25 mouse cellular contexts compared by ENCODE assay signal in the genomic region with DNA sequence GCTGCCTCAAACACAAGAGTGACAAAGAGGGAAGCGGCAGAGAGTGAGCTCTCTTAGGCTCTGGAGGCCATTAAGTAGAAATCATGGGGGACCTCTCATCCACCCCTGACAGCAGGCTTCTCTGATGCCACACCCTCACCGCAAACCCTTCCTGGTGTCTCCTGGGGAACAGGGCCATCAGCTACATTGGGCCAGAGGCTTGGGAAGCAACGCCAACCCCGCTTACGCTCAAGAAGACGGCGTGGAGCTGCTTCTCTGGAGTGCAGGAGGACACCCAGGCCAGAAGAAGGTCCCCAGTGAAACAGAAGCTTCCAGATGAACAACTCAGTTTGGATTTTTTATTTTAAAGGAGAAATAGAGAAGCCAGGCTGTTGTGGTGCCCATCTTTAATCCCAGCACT. TPM values are rescaled to one million over a fixed set of nuclear protein-coding genes. Genes with fewer than 3 reads are reported as not detected.
"Had no signal": no experiment of that assay in that cellular context is flagged by ENCODE, and none has a peak within 500 bp of the region (broad histone marks: within the 10 kb centered on the region; RNA-seq: fewer than 3 reads in every experiment).

No protein-coding gene starts in this region.

- H3K27ac ChIP-seq: lung, embryonic 15.5 days; midbrain, embryonic 10.5 days; midbrain, embryonic 12.5 days; neural tube, embryonic 13.5 days; neural tube, embryonic 15.5 days; stomach, embryonic 15.5 days; stomach, postnatal 0 days had no signal

- H3K36me3 ChIP-seq: lung, embryonic 15.5 days; midbrain, embryonic 10.5 days; midbrain, embryonic 12.5 days; neural tube, embryonic 13.5 days; neural tube, embryonic 15.5 days; stomach, embryonic 15.5 days had no signal

- H3K4me3 ChIP-seq: lung, embryonic 15.5 days; midbrain, embryonic 10.5 days; midbrain, embryonic 12.5 days; myocyte; neural tube, embryonic 13.5 days; neural tube, embryonic 15.5 days; stomach, embryonic 15.5 days had no signal

- H3K4me1 ChIP-seq: lung, embryonic 15.5 days; midbrain, embryonic 10.5 days; midbrain, embryonic 12.5 days; neural tube, embryonic 13.5 days; neural tube, embryonic 15.5 days; stomach, embryonic 15.5 days had no signal

- DNase-seq: liver, postnatal 0 days; lung, adult 2 months; lung, postnatal 10 days; lung, postnatal 4 days; midbrain, embryonic 14.5 days; retina, postnatal 1 day; right cerebral cortex, adult 18-20 months; right cerebral cortex, postnatal 25 days; thymus, adult 2 months; thymus, postnatal 25 days; thymus, postnatal 4 days had no signal

- H3K9me3 ChIP-seq: lung, embryonic 15.5 days; neural tube, embryonic 13.5 days; neural tube, embryonic 15.5 days; stomach, embryonic 15.5 days had no signal

- H3K9ac ChIP-seq: liver, postnatal 0 days; lung, embryonic 15.5 days; midbrain, embryonic 12.5 days; neural tube, embryonic 13.5 days; neural tube, embryonic 15.5 days; stomach, embryonic 15.5 days had no signal

- H3K4me2 ChIP-seq: lung, embryonic 15.5 days; midbrain, embryonic 12.5 days; neural tube, embryonic 13.5 days; neural tube, embryonic 15.5 days; stomach, embryonic 15.5 days had no signal

- H3K27me3 ChIP-seq: stomach, embryonic 15.5 days had no signal

- ATAC-seq: midbrain, embryonic 16.5 days had no signal

RNA-seq across cellular contexts. Expression of a gene that starts 9.8 kb away (rescaled TPM):
- total RNA-seq: megakaryocyte, adult 5-6 weeks; megakaryocyte-erythroid progenitor cell, adult 5-6 weeks had no signal
- polyA plus RNA-seq: lung, adult 2 months; midbrain, embryonic 12.5 days; midbrain, embryonic 14.5 days; myocyte; neural tube, embryonic 11.5 days; spleen, adult 2 months; stomach, postnatal 0 days; urinary bladder, adult 2 months had no signal

RNA-seq across cellular contexts. Expression of a gene that starts 43.3 kb away (rescaled TPM):
- total RNA-seq: megakaryocyte, adult 5-6 weeks; megakaryocyte-erythroid progenitor cell, adult 5-6 weeks had no signal
- polyA plus RNA-seq: midbrain, embryonic 10.5 days; midbrain, embryonic 12.5 days; midbrain, embryonic 14.5 days; midbrain, embryonic 16.5 days; myocyte; neural tube, embryonic 11.5 days; neural tube, embryonic 13.5 days; neural tube, embryonic 15.5 days had no signal
